Mouse (Mus musculus): ENCODE results near the gene Memo1. TPM values are rescaled to one million over a fixed set of nuclear protein-coding genes. Genes with fewer than 3 reads are reported as not detected.

Gene Memo1
- polyA plus RNA-seq, 1 experiment from 2014 or later = 85.3 TPM

GRCm38 (mm10) chr17:74271541-74272268 is 23.6 kb downstream of the Memo1 start:
- 83% methylated on average over 3 of the region's 3 CpGs for WGBS
- H3K27me3 ChIP-seq = no peaks in the 10 kb centered on the region

GRCm38 (mm10) chr17:74270205-74270604 is 25.1 kb downstream of the Memo1 start:
- ATAC-seq (ENCODE audit: insufficient number of reproducible peaks, low FRiP score, low TSS enrichment, low read depth) = no peak
- no peaks in the 10 kb centered on the region for H3K9me3 ChIP-seq
- no peak overlapping the region for H3K27ac ChIP-seq
- H3K4me1 ChIP-seq = peaks cover 11% of the 10 kb centered on the region
- H3K9ac ChIP-seq = no peak overlapping the region
- WGBS = 74% methylated on average over 2 of the region's 2 CpGs
- H3K27me3 ChIP-seq = no peaks in the 10 kb centered on the region
- H3K4me3 ChIP-seq = no peak overlapping the region
- H3K36me3 ChIP-seq = no peaks in the 10 kb centered on the region
- no peak overlapping the region for H3K4me2 ChIP-seq

More at GRCm38 (mm10) chr17:74271541-74272268, 23.6 kb downstream of the Memo1 start:
- no peak overlapping the region for H3K9ac ChIP-seq
- H3K4me1 ChIP-seq = 0 out of 2 replicates have a peak, but pooled peaks cover 5% of the 10 kb centered on the region
- H3K4me2 ChIP-seq = no peak overlapping the region
- H3K9me3 ChIP-seq = no peaks in the 10 kb centered on the region
- no peak overlapping the region for H3K4me3 ChIP-seq
- H3K36me3 ChIP-seq = no peaks in the 10 kb centered on the region
- no peak for ATAC-seq (ENCODE audit: insufficient number of reproducible peaks, low FRiP score, low TSS enrichment, low read depth)
- no peak overlapping the region for H3K27ac ChIP-seq

- ATAC-seq (ENCODE audit: insufficient number of reproducible peaks, low FRiP score, low TSS enrichment, low read depth) = no peak
- H3K9me3 ChIP-seq = no peaks in the 10 kb centered on the region
Measured at GRCm38 (mm10) chr17:74267415-74268180, 27.7 kb downstream of the Memo1 start.

GRCm38 (mm10) chr17:74265636-74266035 is 29.7 kb downstream of the Memo1 start:
- WGBS = 17% methylated on average over 1 of the region's 1 CpGs
- Histone ChIP-seq H3K27me3 (no peaks in the 10 kb centered on the region), H3K27ac (peak overlapping the region; percentile 73), H3K9ac (no peak overlapping the region), H3K9me3 (no peaks in the 10 kb centered on the region), H3K36me3 (no peaks in the 10 kb centered on the region), H3K4me3 (no peak overlapping the region), H3K4me2 (no peak overlapping the region), H3K4me1 (peaks cover 20% of the 10 kb centered on the region)
- no peak for ATAC-seq (ENCODE audit: insufficient number of reproducible peaks, low FRiP score, low TSS enrichment, low read depth)

More at GRCm38 (mm10) chr17:74267415-74268180, 27.7 kb downstream of the Memo1 start:
- H3K9ac ChIP-seq = no peak overlapping the region
- peaks cover 19% of the 10 kb centered on the region for H3K4me1 ChIP-seq
- H3K27ac ChIP-seq = no peak overlapping the region
- WGBS = 92% methylated on average over 11 of the region's 11 CpGs
- H3K36me3 ChIP-seq = no peaks in the 10 kb centered on the region
- H3K4me3 ChIP-seq = no peak overlapping the region
- H3K27me3 ChIP-seq = no peaks in the 10 kb centered on the region
- H3K4me2 ChIP-seq = no peak overlapping the region

GRCm38 (mm10) chr17:74265156-74265505 is 30.2 kb downstream of the Memo1 start:
- Histone ChIP-seq H3K27ac (peak overlapping the region; percentile 73), H3K9ac (no peak overlapping the region), H3K4me1 (peaks cover 20% of the 10 kb centered on the region), H3K4me2 (no peak overlapping the region), H3K36me3 (no peaks in the 10 kb centered on the region), H3K4me3 (no peak overlapping the region), H3K9me3 (no peaks in the 10 kb centered on the region), H3K27me3 (no peaks in the 10 kb centered on the region)
- 18% methylated on average over 5 of the region's 5 CpGs for WGBS
- ATAC-seq (ENCODE audit: insufficient number of reproducible peaks, low FRiP score, low TSS enrichment, low read depth) = peak; percentile 63; the same call in 1 of the 2 replicates

- 39% methylated on average over 3 of the region's 3 CpGs for WGBS
Measured at GRCm38 (mm10) chr17:74264333-74265155, 30.8 kb downstream of the Memo1 start.

GRCm38 (mm10) chr17:74262415-74262814 is 32.9 kb downstream of the Memo1 start:
- H3K9ac ChIP-seq = no peak overlapping the region
- H3K27ac ChIP-seq = no peak overlapping the region
- H3K36me3 ChIP-seq = no peaks in the 10 kb centered on the region
- H3K9me3 ChIP-seq = no peaks in the 10 kb centered on the region
- H3K4me1 ChIP-seq = peaks cover 20% of the 10 kb centered on the region
- ATAC-seq (ENCODE audit: insufficient number of reproducible peaks, low FRiP score, low TSS enrichment, low read depth) = no peak
- H3K4me2 ChIP-seq = no peak overlapping the region
- 93% methylated on average over 3 of the region's 3 CpGs for WGBS
- no peaks in the 10 kb centered on the region for H3K27me3 ChIP-seq
- H3K4me3 ChIP-seq = no peak overlapping the region

More at GRCm38 (mm10) chr17:74264333-74265155, 30.8 kb downstream of the Memo1 start:
- no peak for ATAC-seq (ENCODE audit: insufficient number of reproducible peaks, low FRiP score, low TSS enrichment, low read depth)
- Histone ChIP-seq H3K4me1 (peaks cover 20% of the 10 kb centered on the region), H3K4me3 (no peak overlapping the region), H3K27ac (peak overlapping the region; percentile 73), H3K9me3 (no peaks in the 10 kb centered on the region), H3K27me3 (no peaks in the 10 kb centered on the region), H3K4me2 (no peak overlapping the region), H3K9ac (no peak overlapping the region), H3K36me3 (no peaks in the 10 kb centered on the region)

GRCm38 (mm10) chr17:74245284-74245683 is 50.0 kb downstream of the Memo1 start:
- Histone ChIP-seq H3K9me3 (no peaks in the 10 kb centered on the region), H3K4me1 (no peaks in the 10 kb centered on the region), H3K36me3 (no peaks in the 10 kb centered on the region; the same call in 1 of the 2 replicates), H3K4me2 (no peak overlapping the region), H3K4me3 (no peak overlapping the region), H3K27ac (no peak overlapping the region), H3K9ac (no peak overlapping the region), H3K27me3 (no peaks in the 10 kb centered on the region)
- no peak for ATAC-seq (ENCODE audit: insufficient number of reproducible peaks, low FRiP score, low TSS enrichment, low read depth)
- 59% methylated on average over 1 of the region's 1 CpGs for WGBS

- Histone ChIP-seq H3K4me3 (no peak overlapping the region), H3K9me3 (no peaks in the 10 kb centered on the region), H3K36me3 (peaks cover 6% of the 10 kb centered on the region), H3K27me3 (no peaks in the 10 kb centered on the region), H3K9ac (no peak overlapping the region), H3K27ac (no peak overlapping the region), H3K4me2 (no peak overlapping the region), H3K4me1 (no peaks in the 10 kb centered on the region)
- ATAC-seq (ENCODE audit: insufficient number of reproducible peaks, low FRiP score, low TSS enrichment, low read depth) = no peak
- WGBS = 72% methylated on average over 3 of the region's 3 CpGs
Measured at GRCm38 (mm10) chr17:74242788-74243187, 52.5 kb downstream of the Memo1 start.

GRCm38 (mm10) chr17:74240322-74240721 is 55.0 kb downstream of the Memo1 start:
- Histone ChIP-seq H3K4me3 (no peak overlapping the region), H3K36me3 (peaks cover 6% of the 10 kb centered on the region), H3K27ac (no peak overlapping the region), H3K9me3 (no peaks in the 10 kb centered on the region), H3K9ac (no peak overlapping the region), H3K4me1 (no peaks in the 10 kb centered on the region), H3K4me2 (no peak overlapping the region), H3K27me3 (no peaks in the 10 kb centered on the region)
- 97% methylated on average over 1 of the region's 1 CpGs for WGBS
- no peak for ATAC-seq (ENCODE audit: insufficient number of reproducible peaks, low FRiP score, low TSS enrichment, low read depth)

- H3K9ac ChIP-seq = no peak overlapping the region
- no peaks in the 10 kb centered on the region for H3K9me3 ChIP-seq
- H3K36me3 ChIP-seq = peaks cover 10% of the 10 kb centered on the region; the same call in 1 of the 2 replicates
- 80% methylated on average over 3 of the region's 3 CpGs for WGBS
- no peak overlapping the region for H3K4me3 ChIP-seq
- H3K27ac ChIP-seq = no peak overlapping the region
- H3K27me3 ChIP-seq = no peaks in the 10 kb centered on the region
- no peak overlapping the region for H3K4me2 ChIP-seq
- ATAC-seq (ENCODE audit: insufficient number of reproducible peaks, low FRiP score, low TSS enrichment, low read depth) = no peak
- H3K4me1 ChIP-seq = no peaks in the 10 kb centered on the region
Measured at GRCm38 (mm10) chr17:74228131-74228759, 67.1 kb downstream of the Memo1 start.

Data from limb, embryonic 15.5 days (tissue).